Mouse (Mus musculus) embryonic stem cell, embryonic (primary cell): ENCODE results near the gene Gtpbp1.

Experiments used
- CTCF ChIA-PET, 4 experiments: fragments of 300-600 bp in 2 of 4; fragments of 350-600 bp in 2 of 4; sonication (Branson Sonifier 250); formaldehyde crosslinking; loops; one replicate each; lab custom pipeline; 2022; ENCODE audit warnings: inconsistent platforms in 2 of 4; lab: Charles Lee
- POLR2A ChIA-PET, 4 experiments: fragments of 300-600 bp in 2 of 4; fragments of 350-600 bp in 2 of 4; sonication (Branson Sonifier 250); formaldehyde crosslinking; loops; one replicate each; lab custom pipeline; 2022; ENCODE audit warnings: antibody characterized with exemption in 4 of 4, inconsistent platforms in 1 of 4; lab: Charles Lee

Gtpbp1 gene

DNA sequence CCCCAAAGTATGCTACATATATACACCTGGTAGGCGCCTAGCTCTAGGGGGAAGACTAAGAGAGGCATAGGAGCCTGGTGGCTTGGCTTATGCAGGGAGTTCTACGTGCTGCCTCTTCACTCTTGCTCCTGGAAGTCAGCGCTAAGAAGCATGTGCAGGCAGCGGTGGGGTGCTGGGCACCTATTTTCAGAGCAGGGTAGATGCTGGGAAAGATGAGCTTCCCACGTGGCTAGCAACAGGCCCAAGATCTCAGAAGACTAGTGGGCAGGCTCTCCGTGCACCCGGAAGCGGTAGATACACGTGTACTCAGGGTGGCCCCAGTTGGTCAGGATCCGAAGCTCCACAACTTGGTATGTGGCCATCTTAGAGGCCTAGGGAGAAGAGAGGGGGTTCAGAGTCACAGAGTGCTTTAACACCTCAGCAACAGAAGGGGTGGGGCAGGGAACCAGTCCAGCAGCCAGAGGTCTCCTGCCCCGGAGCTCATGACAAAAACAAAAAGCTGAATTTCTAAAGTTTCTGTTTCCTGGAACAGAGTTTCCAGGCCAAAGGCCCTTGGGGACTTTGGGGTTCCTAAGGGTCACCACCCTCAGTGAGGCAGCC is 34.6 kb downstream of the Gtpbp1 start:
- CTCF ChIA-PET, result interaction anchor here in 2 of 4 experiments (0.6 to 2.1 kb wide), 4 partner anchors 10 to 100 kb away, joined by 3 to 10 read pairs (median 4); no protein-coding TSS in a partner anchor

GRCm38 (mm10) chr15:79727840-79728239 is 37.2 kb downstream of the Gtpbp1 start:
- CTCF ChIA-PET, result interaction anchor here in 2 of 4 experiments (1.2 kb wide), 2 partner anchors 14 to 80 kb away, joined by 3 to 4 read pairs; no protein-coding TSS in a partner anchor
- POLR2A ChIA-PET, result interaction anchor here in 3 of 4 experiments (0.6 to 2.2 kb wide), 9 partner anchors 10 to 527 kb away, joined by 3 to 6 read pairs (median 3); partner anchors contain the start of gene Atf4 (in 1 of the 3)

More for the DNA sequence above, 34.6 kb downstream of the Gtpbp1 start:
- POLR2A ChIA-PET, result interaction anchor here in 3 of 4 experiments (0.7 to 3.6 kb wide), 23 partner anchors 8 to 358 kb away, joined by 3 to 15 read pairs (median 4); partner anchors contain the start of genes Cbx7 (in 1 of the 3), Cby1 (in 1 of the 3), Fam227a (in 1 of the 3) and Gtpbp1 (in 1 of the 3)

DNA sequence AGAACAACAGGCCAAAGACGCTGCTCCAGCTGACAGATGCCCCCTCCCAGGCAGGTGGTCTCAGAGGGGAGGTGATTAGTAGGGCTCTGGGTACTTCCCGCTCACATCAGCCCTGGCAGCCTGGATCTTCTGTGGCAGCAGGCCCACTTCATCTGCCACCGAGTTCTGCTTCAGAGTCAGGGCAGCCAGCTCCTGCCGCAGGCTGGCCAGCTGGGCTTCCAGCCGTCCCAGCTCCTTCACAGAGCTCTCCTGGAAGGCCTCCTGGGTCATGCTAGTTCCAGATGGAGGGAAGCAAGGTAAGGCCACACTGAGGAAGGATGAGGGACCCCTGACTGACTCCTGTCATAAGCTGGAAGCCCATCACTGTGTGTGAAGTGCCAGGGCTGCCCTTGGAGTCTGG is 37.7 kb downstream of the Gtpbp1 start:
- ChIA-PET POLR2A (interaction anchor here in 3 of 4 experiments (0.7 to 2.2 kb wide), 9 partner anchors 11 to 527 kb away, joined by 3 to 6 read pairs (median 3); partner anchors contain the start of gene Atf4 (in 1 of the 3)), CTCF (interaction anchor here in 2 of 4 experiments (1.2 kb wide), 2 partner anchors 14 to 80 kb away, joined by 3 to 4 read pairs; no protein-coding TSS in a partner anchor)

- ChIA-PET CTCF (interaction anchor here in 2 of 4 experiments (1.2 kb wide), 2 partner anchors 15 to 79 kb away, joined by 3 to 4 read pairs; no protein-coding TSS in a partner anchor), POLR2A (interaction anchor here in 3 of 4 experiments (0.6 to 2.2 kb wide), 11 partner anchors 11 to 526 kb away, joined by 3 to 6 read pairs (median 3); partner anchors contain the start of genes Atf4 (in 1 of the 3) and Gtpbp1 (in 1 of the 3))
These were observed 38.2 kb downstream of the Gtpbp1 start for GRCm38 (mm10) chr15:79728731-79729388.

DNA sequence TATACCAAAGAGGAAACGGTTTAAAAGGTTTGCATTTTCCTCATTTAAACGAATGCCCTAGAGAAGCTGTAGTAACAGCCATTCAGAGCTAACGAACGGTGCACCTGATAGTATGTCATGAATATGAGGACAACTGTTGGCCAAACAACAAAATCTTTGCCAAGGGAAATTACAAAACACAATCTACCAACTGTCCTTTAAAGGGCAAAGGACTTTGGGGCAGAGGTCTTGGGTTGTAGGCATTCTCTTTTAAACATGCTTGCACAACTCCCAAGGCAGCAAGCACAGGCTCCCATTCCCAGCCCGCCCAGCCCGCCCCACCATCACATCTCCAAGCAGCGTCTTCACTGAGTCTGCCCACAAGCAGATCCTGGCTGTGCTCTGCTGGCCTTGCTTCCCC is 40.9 kb downstream of the Gtpbp1 start:
- ChIA-PET CTCF (no interaction called here), POLR2A (interaction anchor here in 2 of 4 experiments (0.6 to 2.1 kb wide), 5 partner anchors 17 to 93 kb away, joined by 3 to 5 read pairs (median 4); partner anchors contain the start of gene Gtpbp1 (in 1 of the 2))

- ChIA-PET CTCF (no interaction called here), POLR2A (interaction anchor here in 2 of 4 experiments (0.8 to 1.1 kb wide), 2 partner anchors 10 to 69 kb away, joined by 4 read pairs; no protein-coding TSS in a partner anchor)
These were observed 42.5 kb downstream of the Gtpbp1 start for GRCm38 (mm10) chr15:79733192-79733591.

- CTCF ChIA-PET, result no interaction called here
- POLR2A ChIA-PET, result interaction anchor here in 1 of 4 experiments (0.8 kb wide), 1 partner anchor 69 kb away, joined by 4 read pairs; no protein-coding TSS in a partner anchor
These were observed 43.0 kb downstream of the Gtpbp1 start for GRCm38 (mm10) chr15:79733640-79734039.

- POLR2A ChIA-PET, result interaction anchor here in 2 of 4 experiments (0.8 to 1.8 kb wide), 2 partner anchors 20 to 68 kb away, joined by 4 to 7 read pairs; no protein-coding TSS in a partner anchor
These were observed 43.7 kb downstream of the Gtpbp1 start for GRCm38 (mm10) chr15:79734311-79734710.

DNA sequence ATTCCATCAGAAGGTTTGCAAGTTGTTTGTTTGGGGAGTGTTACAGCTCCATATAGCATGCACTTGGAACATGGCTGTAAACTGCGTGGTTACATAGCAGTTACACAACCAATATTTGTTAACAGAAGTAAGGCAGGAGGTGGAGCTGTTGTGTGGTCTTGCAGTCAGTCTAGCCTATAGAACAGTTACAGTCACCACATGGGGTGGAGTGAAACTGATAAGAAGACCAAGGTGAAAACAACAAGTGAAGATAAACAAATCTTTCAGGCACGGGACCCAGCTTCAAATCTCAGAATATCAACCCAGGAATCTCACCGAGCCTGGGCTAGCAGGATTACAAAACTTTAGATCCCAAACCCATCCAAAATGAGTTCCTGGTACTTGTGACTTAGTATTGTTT is 50.1 kb downstream of the Gtpbp1 start:
- ChIA-PET CTCF (no interaction called here), POLR2A (interaction anchor here in 3 of 4 experiments (0.6 to 1.6 kb wide), 7 partner anchors 8 to 210 kb away, joined by 3 to 5 read pairs (median 3); partner anchors contain the start of gene Gtpbp1 (in 3 of the 3))

More at GRCm38 (mm10) chr15:79734311-79734710, 43.7 kb downstream of the Gtpbp1 start:
- CTCF ChIA-PET, result interaction anchor here in 1 of 4 experiments (1.8 kb wide), 1 partner anchor 10 kb away, joined by 10 read pairs; no protein-coding TSS in a partner anchor

DNA sequence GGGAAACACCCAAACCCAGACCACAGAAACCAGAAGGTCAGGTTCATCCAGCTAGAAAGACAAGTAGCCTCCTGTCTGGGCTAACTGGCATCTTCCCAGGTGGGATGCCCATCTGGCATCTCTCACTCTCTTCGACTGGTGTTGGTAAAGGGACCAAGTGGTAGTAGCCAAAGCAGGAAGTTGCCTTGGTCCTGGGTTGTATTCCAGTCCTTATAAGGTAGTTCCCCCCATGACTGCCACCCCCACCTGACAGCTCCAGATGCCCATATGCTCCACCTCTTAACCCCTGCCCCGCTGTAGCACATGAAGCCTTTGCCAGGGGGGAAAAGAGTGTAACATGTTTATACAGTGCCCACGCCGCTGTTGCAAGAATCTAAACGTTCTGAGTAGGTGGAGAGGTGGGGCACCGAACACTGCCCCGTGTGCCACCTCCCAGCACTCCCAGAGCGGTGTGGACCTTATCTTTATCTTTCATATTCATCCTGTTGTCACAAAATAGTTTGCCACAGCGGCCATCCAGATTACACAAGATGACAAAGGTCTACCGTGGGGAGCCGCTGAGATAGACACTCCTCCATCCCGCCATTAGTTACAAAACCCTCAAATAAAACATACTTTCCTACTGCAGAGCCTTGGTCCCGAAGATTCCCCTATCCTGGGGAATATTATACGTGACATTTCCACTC is 50.7 kb downstream of the Gtpbp1 start:
- POLR2A ChIA-PET, result interaction anchor here in 3 of 4 experiments (0.6 to 1.6 kb wide), 14 partner anchors 8 to 515 kb away, joined by 3 to 5 read pairs (median 4); partner anchors contain the start of genes Gtpbp1 (in 2 of the 3) and Josd1 (in 1 of the 3)
- CTCF ChIA-PET, result interaction anchor here in 1 of 4 experiments (0.9 kb wide), 1 partner anchor 78 kb away, joined by 3 read pairs; no protein-coding TSS in a partner anchor

GRCm38 (mm10) chr15:79741921-79742705 is 51.5 kb downstream of the Gtpbp1 start, which contains the start of gene Sun2:
TSS of gene Sun2 (minus strand) at chr15:79742536.
- POLR2A ChIA-PET, result interaction anchor here in 3 of 4 experiments (0.8 to 1.6 kb wide), 10 partner anchors 10 to 335 kb away, joined by 3 to 5 read pairs (median 3); partner anchors contain the start of genes Gtpbp1 (in 1 of the 3) and Josd1 (in 1 of the 3)
- CTCF ChIA-PET, result interaction anchor here in 1 of 4 experiments (0.9 kb wide), 1 partner anchor 77 kb away, joined by 3 read pairs; no protein-coding TSS in a partner anchor

- CTCF ChIA-PET, result no interaction called here
- POLR2A ChIA-PET, result interaction anchor here in 2 of 4 experiments (1.4 kb wide), 2 partner anchors 32 to 334 kb away, joined by 3 read pairs; no protein-coding TSS in a partner anchor
These were observed 52.0 kb downstream of the Gtpbp1 start for GRCm38 (mm10) chr15:79742706-79743023.

DNA sequence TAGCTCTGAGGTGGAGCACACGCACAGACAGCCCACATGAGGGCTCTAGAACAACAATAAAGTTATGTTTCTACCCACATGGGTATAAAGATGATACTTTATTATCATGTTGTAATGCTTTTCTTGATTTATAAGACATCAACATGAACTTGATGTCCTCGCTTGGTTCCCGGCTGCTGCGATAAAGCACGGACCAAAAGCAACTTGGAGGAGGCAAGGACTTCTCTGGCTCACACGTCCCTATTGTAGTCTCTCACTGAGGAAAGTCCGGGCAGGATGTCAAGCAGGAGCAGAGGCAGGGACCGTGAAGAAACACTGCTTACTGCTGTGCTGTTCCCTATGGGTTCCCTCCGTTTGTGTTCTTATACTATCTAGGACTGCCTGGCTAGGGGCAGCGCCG is 53.4 kb downstream of the Gtpbp1 start:
- CTCF ChIA-PET, result interaction anchor here in 3 of 4 experiments (0.6 to 1.8 kb wide), 5 partner anchors 9 to 1377 kb away, joined by 3 to 8 read pairs (median 5); no protein-coding TSS in a partner anchor

DNA sequence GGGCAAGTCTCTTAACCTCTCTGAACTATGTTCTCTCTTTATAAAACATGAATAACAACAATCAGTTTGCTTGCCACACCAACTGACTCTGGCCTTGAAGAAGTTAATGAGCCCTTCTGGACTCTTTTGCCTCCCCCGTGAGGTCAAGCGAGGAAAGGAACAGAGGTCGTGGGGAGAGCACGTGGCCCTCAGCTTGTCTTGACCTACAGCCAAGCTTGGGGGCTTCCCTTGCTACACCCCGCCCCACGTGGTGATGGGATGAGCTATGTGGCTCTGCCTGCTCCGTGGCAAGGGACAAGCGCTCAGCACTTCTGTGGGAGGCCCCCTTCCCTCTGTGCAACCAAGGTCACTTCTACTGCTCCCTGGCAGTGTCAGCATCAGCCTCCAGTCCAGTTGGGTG is 54.1 kb downstream of the Gtpbp1 start:
- POLR2A ChIA-PET, result interaction anchor here in 3 of 4 experiments (0.7 to 3.6 kb wide), 18 partner anchors 9 to 511 kb away, joined by 3 to 13 read pairs (median 4); partner anchors contain the start of genes Atf4 (in 1 of the 3), Cby1 (in 1 of the 3), Fam227a (in 1 of the 3) and Gtpbp1 (in 1 of the 3)
- CTCF ChIA-PET, result interaction anchor here in 2 of 4 experiments (0.8 to 1.8 kb wide), 6 partner anchors 8 to 88 kb away, joined by 3 to 8 read pairs (median 4); no protein-coding TSS in a partner anchor

More for the DNA sequence above, 53.4 kb downstream of the Gtpbp1 start:
- POLR2A ChIA-PET, result interaction anchor here in 3 of 4 experiments (0.6 to 3.6 kb wide), 8 partner anchors 10 to 511 kb away, joined by 3 to 13 read pairs (median 4); partner anchors contain the start of genes Gtpbp1 (in 2 of the 3) and Atf4 (in 1 of the 3)

DNA sequence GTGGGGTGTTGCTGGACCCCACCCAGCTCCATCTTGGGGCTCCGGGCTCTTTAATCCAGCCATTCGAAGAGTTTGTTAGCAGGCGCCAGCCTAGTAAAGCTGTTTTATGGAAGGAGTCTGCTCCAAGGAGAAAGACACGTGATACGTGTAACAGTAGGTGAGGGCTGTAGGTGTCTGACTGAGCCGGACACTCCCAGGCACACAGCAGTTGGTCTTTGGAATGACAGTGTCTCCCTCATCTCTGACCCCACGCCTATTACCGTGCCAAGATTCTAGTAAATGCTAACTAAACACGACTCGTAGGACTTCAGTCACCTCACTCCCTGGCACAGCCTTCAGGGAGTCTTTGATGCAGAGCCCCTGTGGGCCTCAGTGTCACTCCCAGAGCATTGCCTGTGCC is 54.7 kb downstream of the Gtpbp1 start:
- ChIA-PET CTCF (interaction anchor here in 2 of 4 experiments (0.8 to 1.6 kb wide), 6 partner anchors 8 to 87 kb away, joined by 3 to 5 read pairs (median 3); no protein-coding TSS in a partner anchor), POLR2A (interaction anchor here in 3 of 4 experiments (0.7 to 3.6 kb wide), 20 partner anchors 8 to 510 kb away, joined by 3 to 13 read pairs (median 4); partner anchors contain the start of genes Atf4 (in 1 of the 3), Cby1 (in 1 of the 3), Fam227a (in 1 of the 3) and Gtpbp1 (in 1 of the 3))
